Mouse (Mus musculus) left cerebral cortex, postnatal 36 days (tissue): Measurements from ENCODE around the gene Syt17. TPM values are rescaled to one million over a fixed set of nuclear protein-coding genes. Genes with fewer than 3 reads are reported as not detected.
"Not testable (repeated sequence)": the region's sequence is repeated elsewhere in the genome, so short reads cannot be mapped to it uniquely, and the experiment has no call there.

ENCODE experiments used
- DNase-seq, 2 experiments: peaks; one replicate each; pipeline ENCODE4 v3.0.0; 2021 to 2022; ENCODE audit warnings: low spot score in 2 of 2, mixed read lengths in 1 of 2
- intact Hi-C: fragments of 180-260 bp; cut with DNase I; formaldehyde crosslinking; loops from one replicate; pipeline ENCODE4 v1.15.1; 2025
- total RNA-seq, 2 experiments: library from RNA; stranded (reverse); gene quantifications; 2 replicates each; pipeline ENCODE4 v1.2.3; 2021

Syt17 gene
- total RNA-seq, 2 experiments from 2014 or later: 55.3 to 70.6 TPM

DNA sequence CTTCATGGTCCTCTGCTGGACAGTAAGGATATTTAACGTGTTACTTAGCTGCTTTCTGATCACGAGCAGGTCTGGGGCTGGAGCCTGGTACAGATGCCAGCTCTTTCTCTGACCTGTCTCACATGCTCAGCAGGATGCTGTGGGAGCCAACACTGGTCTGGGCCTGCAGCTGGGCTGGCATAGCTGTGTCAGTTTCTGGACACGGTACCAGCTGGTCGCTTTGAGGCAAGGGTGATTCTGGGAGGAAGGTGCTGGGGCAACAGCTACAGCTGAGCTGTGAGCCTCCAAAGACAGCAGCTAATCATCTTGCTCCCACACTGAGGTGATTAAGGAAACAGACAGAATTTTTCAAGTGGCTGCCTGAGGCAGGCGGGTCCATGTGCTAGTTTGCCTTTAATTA is 46.1 kb downstream of the Syt17 start:
- no peak for DNase-seq
- intact Hi-C loops: loop anchor here (5.0 kb wide), 1 partner anchor 40 kb away; no protein-coding TSS in a partner anchor

- DNase-seq: peak; percentile 77 to 79
Observed at GRCm38 (mm10) chr7:118399764-118400163, 48.3 kb downstream of the Syt17 start.

GRCm38 (mm10) chr7:118390705-118391104 is 57.3 kb downstream of the Syt17 start:
- intact Hi-C loops: no loop called here
- peak; percentile 35 to 41 for DNase-seq

More at GRCm38 (mm10) chr7:118399764-118400163, 48.3 kb downstream of the Syt17 start:
- intact Hi-C loops: loop anchor here (5.0 kb wide), 1 partner anchor 37 kb away; no protein-coding TSS in a partner anchor

DNA sequence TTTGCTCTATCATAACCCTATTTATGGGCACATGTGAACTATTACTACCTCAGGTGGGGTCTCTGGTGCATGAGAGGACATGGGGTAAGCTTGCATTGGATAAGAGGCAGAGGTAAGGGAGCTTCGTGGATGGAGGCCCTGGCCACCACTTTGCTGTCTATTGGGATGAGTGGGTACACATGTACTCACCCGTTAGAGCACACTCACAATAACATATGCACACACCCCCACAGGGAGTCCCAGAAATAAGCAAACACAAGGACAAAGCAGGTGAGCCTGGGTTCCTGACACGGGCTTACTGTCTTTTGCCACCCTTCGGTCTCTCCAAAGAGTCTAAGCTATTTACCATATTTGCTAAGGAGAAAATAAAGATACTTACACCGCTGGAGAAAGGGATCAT is 67.0 kb downstream of the Syt17 start:
- intact Hi-C loops: no loop called here
- no peak for DNase-seq

DNA sequence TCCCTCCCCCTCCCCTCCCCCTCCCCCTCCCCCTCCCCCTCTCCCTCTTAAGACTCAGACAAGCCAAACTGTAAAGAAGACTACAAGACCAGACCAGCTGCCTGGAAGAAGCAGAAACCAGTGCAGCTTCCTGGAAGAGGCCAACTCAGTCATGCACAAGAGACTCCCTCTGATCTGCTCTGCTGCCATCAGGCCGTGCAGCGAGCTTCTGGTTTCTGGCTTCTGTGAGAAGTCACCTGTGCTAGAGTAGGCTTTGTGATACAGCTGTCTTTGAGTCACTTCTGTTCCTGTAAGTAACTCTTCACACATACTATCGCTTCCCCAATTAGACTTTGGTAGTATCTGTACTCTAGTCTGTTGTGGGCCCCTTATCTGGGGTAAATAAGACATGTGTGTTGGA is 68.0 kb downstream of the Syt17 start:
- DNase-seq: no peak
- intact Hi-C loops: no loop called here

GRCm38 (mm10) chr7:118376590-118376989 is 71.4 kb downstream of the Syt17 start:
- intact Hi-C loops: no loop called here
- no peak for DNase-seq

GRCm38 (mm10) chr7:118375341-118375740 is 72.7 kb downstream of the Syt17 start:
- intact Hi-C loops: no loop called here
- DNase-seq: peak in 1 of 2 experiments; percentile 34

GRCm38 (mm10) chr7:118371361-118371760 is 76.7 kb downstream of the Syt17 start:
- intact Hi-C loops: no loop called here
- DNase-seq: peak in 1 of 2 experiments; percentile 38

GRCm38 (mm10) chr7:118369705-118370104 is 78.3 kb downstream of the Syt17 start:
- intact Hi-C loops: no loop called here
- no peak for DNase-seq

DNA sequence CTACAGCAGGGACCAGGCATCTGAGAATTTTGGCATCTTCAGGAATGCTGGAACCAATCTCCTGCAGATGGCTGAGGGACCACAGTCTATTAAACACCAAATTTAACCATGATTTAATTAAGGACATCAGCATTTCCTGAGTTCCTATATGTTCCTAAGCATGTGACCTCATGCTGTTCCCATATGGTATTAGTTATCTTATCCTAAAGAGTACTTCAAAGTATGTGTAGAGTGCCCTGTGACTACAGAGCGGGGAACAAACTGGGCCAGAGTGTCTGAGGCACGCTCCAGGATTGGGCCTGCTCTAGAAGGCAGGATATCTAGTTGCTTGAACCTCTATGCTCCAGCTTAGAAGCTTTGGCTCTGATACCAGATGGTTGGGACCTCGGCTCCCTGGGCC is 82.1 kb downstream of the Syt17 start:
- DNase-seq: no peak
- intact Hi-C loops: loop anchor here (2.0 kb wide), 1 partner anchor 75 kb away; no protein-coding TSS in a partner anchor

GRCm38 (mm10) chr7:118365251-118365650 is 82.8 kb downstream of the Syt17 start:
- intact Hi-C loops: loop anchor here (2.0 kb wide), 1 partner anchor 76 kb away; no protein-coding TSS in a partner anchor
- DNase-seq: no peak

- intact Hi-C loops: loop anchor here (2.0 to 5.0 kb wide), 2 partner anchors 38 to 76 kb away; no protein-coding TSS in a partner anchor
- DNase-seq: peak; percentile 91
Observed at GRCm38 (mm10) chr7:118364353-118365007, 83.5 kb downstream of the Syt17 start.

DNA sequence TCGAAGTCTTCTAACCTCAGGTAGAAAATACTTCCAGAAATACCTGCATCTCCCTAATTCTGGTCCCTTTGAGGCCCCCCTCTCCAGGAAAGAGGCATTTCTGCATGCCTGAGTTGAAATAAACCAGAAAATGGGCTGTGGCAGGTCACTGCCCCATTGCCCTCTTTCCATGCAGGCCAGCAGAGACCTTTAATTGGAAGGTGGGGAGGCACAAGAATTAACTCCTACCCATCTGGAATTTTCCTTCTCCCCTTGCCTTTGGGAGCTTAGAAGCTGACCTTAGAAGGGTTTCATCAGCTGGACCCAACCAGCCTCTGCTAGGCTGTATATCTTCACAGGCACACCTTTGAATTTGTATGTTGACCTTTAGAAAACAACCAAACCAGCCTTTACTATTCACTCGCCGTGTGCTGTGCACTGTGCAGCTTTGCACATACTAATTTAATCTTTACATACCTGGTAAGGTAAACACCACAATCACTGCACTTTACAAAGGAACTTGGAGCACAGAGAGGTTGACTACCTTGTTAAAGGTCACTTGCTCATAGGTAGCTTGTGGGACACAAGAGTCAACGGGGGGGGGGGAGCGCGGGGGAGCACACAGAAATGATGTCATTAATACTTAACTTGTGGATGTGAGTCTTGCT is 84.3 kb downstream of the Syt17 start:
- DNase-seq: no peak
- intact Hi-C loops: loop anchor here (2.0 to 5.0 kb wide), 2 partner anchors 39 to 77 kb away; no protein-coding TSS in a partner anchor

- intact Hi-C loops: loop anchor here (5.0 kb wide), 1 partner anchor 39 kb away; no protein-coding TSS in a partner anchor
- DNase-seq: no peak
Observed at GRCm38 (mm10) chr7:118362931-118363330, 85.1 kb downstream of the Syt17 start.

DNA sequence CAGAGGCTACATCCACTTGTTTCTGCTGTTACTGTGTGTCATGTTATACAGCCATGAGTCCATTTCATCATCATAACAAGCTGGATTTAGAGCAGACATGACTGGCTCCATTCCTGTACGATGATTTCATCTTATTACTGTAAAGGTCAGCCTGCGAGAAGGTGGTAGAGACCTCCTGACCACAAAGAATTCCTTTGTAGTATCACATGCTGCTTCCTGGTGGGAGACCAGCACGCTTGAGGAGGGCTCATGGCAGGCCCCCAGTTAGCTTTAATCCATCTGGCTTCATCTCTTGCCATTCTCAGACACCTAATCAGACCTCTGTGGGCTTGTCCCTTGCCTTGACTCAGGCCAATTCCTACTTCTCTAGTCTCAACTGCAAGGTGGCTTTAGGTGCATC is 85.8 kb downstream of the Syt17 start:
- DNase-seq: no peak
- intact Hi-C loops: loop anchor here (5.0 kb wide), 1 partner anchor 40 kb away; no protein-coding TSS in a partner anchor

DNA sequence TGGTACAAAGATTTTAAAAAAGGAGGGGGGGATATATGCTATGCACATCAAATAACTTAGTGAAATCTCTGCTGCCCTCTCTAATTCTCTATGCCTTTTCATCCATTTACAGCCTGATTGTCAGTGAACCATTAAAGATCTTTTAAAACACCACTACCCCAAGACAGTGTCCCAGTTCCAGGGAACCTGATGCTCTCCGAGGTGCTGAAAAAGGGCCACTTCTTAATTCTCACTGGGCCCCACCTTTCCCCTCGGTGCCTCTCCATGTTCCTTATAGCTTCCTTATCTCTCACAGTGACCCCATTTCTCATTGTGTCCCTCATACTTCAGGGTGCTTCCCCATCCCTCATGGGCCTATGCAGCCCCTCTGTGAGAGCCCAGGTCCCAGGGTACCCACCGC is 89.0 kb downstream of the Syt17 start:
- intact Hi-C loops: no loop called here
- DNase-seq: no peak

- DNase-seq, intact Hi-C loops: not testable (repeated sequence)
Observed at GRCm38 (mm10) chr7:118356410-118357005, 91.5 kb downstream of the Syt17 start.

DNA sequence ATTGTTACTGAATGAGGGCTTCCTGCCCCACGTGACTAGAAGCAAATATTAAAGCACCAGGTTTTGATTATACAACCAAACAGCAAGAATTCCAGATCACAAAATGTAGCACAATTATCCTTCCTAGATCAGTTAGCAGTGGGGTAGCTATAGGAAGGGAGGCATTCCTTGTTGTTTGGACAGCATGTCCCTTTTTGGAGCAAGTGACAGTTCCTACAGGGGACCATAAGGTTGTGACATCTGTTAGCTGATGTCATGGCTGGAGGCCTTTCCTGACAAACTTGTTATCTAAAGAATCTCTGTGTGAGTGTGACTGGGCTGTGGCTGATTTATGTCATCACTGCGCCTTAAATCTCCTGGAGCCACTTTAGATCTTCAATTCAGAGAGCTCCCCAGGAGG is 97.2 kb downstream of the Syt17 start:
- intact Hi-C loops: no loop called here
- no peak for DNase-seq

- peak in 1 of 2 experiments; percentile 15 for DNase-seq
- intact Hi-C loops: no loop called here
Observed at GRCm38 (mm10) chr7:118346943-118347342, 101.1 kb downstream of the Syt17 start.

- intact Hi-C loops: no loop called here
- no peak for DNase-seq
Observed at GRCm38 (mm10) chr7:118346432-118346831, 101.6 kb downstream of the Syt17 start.
